9 mouse cellular contexts compared by ENCODE assay signal in genomic region chr19:24735484-24736128, GRCm38 (mm10).
A peak's percentile ranks its signal among the peaks of the same experiment; 100 is the strongest.
DNase-seq lines count a peak whose midpoint lies in the region; ATAC-seq and TF ChIP-seq lines count a peak whose summit lies in the region.
"Had no signal": no experiment of that assay in that cellular context is flagged by ENCODE, and none has a peak within 500 bp of the region (broad histone marks: within the 10 kb centered on the region; RNA-seq: fewer than 3 reads in every experiment).

No protein-coding gene starts in this region.

- DNase-seq in adrenal gland, postnatal 10 days = peak; percentile 29
- no peak for DNase-seq in adrenal gland, postnatal 36 days
- DNase-seq in limb, embryonic 10.5 days (ENCODE audit: low spot score) = no peak
- peak; percentile 45 for DNase-seq in splenic B cell, adult 2 months (ENCODE audit: low read depth, low spot score)
- DNase-seq in left cerebral cortex, postnatal 36 days (ENCODE audit: low spot score in 2 of 2) = no peak
- no peak for DNase-seq in right cerebral cortex, postnatal 14 days

- no peaks in the 10 kb centered on the region for H3K36me3 ChIP-seq in limb, embryonic 13.5 days
- no peaks in the 10 kb centered on the region for H3K36me3 ChIP-seq in limb, embryonic 10.5 days
- no peaks in the 10 kb centered on the region for H3K36me3 ChIP-seq in intestine, postnatal 0 days (ENCODE audit: control insufficient read depth, insufficient read depth)
- no peaks in the 10 kb centered on the region for H3K36me3 ChIP-seq in splenic B cell, adult 2 months (ENCODE audit: control insufficient read depth, insufficient read depth, low read length, poor library complexity, severe bottlenecking)
- H3K36me3 ChIP-seq: embryonic facial prominence, embryonic 13.5 days had no signal

- peaks cover 1% of the 10 kb centered on the region; the same call in 1 of the 2 replicates for H3K27me3 ChIP-seq in limb, embryonic 13.5 days
- no peaks in the 10 kb centered on the region for H3K27me3 ChIP-seq in limb, embryonic 10.5 days (ENCODE audit: low read depth, poor library complexity, severe bottlenecking)
- no peaks in the 10 kb centered on the region for H3K27me3 ChIP-seq in intestine, postnatal 0 days (replicated peaks; ENCODE audit: control insufficient read depth, insufficient read depth, low read length)
- H3K27me3 ChIP-seq in splenic B cell, adult 2 months (ENCODE audit: control insufficient read depth, insufficient read depth, low read length, poor library complexity, severe bottlenecking) = no peaks in the 10 kb centered on the region

- WGBS in limb, embryonic 13.5 days = 50% methylated on average over 6 of the region's 6 CpGs
- 78% methylated on average over 6 of the region's 6 CpGs for WGBS in limb, embryonic 10.5 days
- 46% methylated on average over 6 of the region's 6 CpGs for WGBS in intestine, postnatal 0 days

- ATAC-seq in limb, embryonic 13.5 days (ENCODE audit: low FRiP score, low read depth) = peak; percentile 48; the same call in 1 of the 2 replicates
- no peak for ATAC-seq in intestine, postnatal 0 days

- no peak overlapping the region for H3K4me2 ChIP-seq in limb, embryonic 13.5 days (replicated peaks)
- H3K4me2 ChIP-seq in intestine, postnatal 0 days (replicated peaks; ENCODE audit: low read depth) = no peak overlapping the region
- H3K4me2 ChIP-seq: embryonic facial prominence, embryonic 13.5 days had no signal

- intact Hi-C loops in left cerebral cortex, postnatal 36 days (cut with DNase I) = no loop called here

- H3K27ac ChIP-seq in limb, embryonic 13.5 days = no peak overlapping the region
- no peak overlapping the region for H3K27ac ChIP-seq in limb, embryonic 10.5 days
- peak overlapping the region; percentile 35; the same call in 1 of the 2 replicates for H3K27ac ChIP-seq in intestine, postnatal 0 days (ENCODE audit: low read depth, low read length)

- peak; percentile 40 for TF ChIP-seq CTCF in intestine, postnatal 0 days (IDR thresholded peaks at IDR 0.05; ENCODE audit: low read depth)

- H3K9ac ChIP-seq in limb, embryonic 13.5 days = no peak overlapping the region
- H3K9ac ChIP-seq in intestine, postnatal 0 days (ENCODE audit: low read depth, low read length) = no peak overlapping the region
- H3K9ac ChIP-seq: embryonic facial prominence, embryonic 13.5 days had no signal

- no peak overlapping the region for H3K4me3 ChIP-seq in limb, embryonic 13.5 days
- no peak overlapping the region for H3K4me3 ChIP-seq in limb, embryonic 10.5 days
- H3K4me3 ChIP-seq in intestine, postnatal 0 days (ENCODE audit: low read depth, low read length) = no peak overlapping the region
- H3K4me3 ChIP-seq: embryonic facial prominence, embryonic 13.5 days had no signal

- H3K9me3 ChIP-seq in limb, embryonic 13.5 days = no peaks in the 10 kb centered on the region
- H3K9me3 ChIP-seq in limb, embryonic 10.5 days (replicated peaks) = no peaks in the 10 kb centered on the region
- H3K9me3 ChIP-seq in intestine, postnatal 0 days (ENCODE audit: control insufficient read depth) = no peaks in the 10 kb centered on the region
- H3K9me3 ChIP-seq: embryonic facial prominence, embryonic 13.5 days had no signal

- H3K4me1 ChIP-seq in limb, embryonic 13.5 days = peaks cover 24% of the 10 kb centered on the region; the same call in 1 of the 2 replicates
- no peaks in the 10 kb centered on the region for H3K4me1 ChIP-seq in limb, embryonic 10.5 days
- no peaks in the 10 kb centered on the region for H3K4me1 ChIP-seq in intestine, postnatal 0 days (replicated peaks; ENCODE audit: control insufficient read depth, insufficient read depth, low read length)

Comparison
In these comparisons a context has a peak if more than half of its experiments do, and no peak if none do; other contexts are left out.
1. DNase-seq: peak in adrenal gland, postnatal 10 days (single experiment) and splenic B cell, adult 2 months (single experiment); none in adrenal gland, postnatal 36 days (0 of 2), limb, embryonic 10.5 days (single experiment), left cerebral cortex, postnatal 36 days (0 of 2) and right cerebral cortex, postnatal 14 days (single experiment).